Mouse (Mus musculus): Measurements from ENCODE around the gene Gp9. TPM values are rescaled to one million over a fixed set of nuclear protein-coding genes. Genes with fewer than 3 reads are reported as not detected.

The Gp9 gene
- polyA plus RNA-seq, 2 experiments from 2014 or later, result not detected

- no peak for ATAC-seq
Observed at GRCm38 (mm10) chr6:87810311-87810710, 32.4 kb downstream of the Gp9 start.

GRCm38 (mm10) chr6:87810713-87811669, 33.1 kb downstream of the Gp9 start:
- ATAC-seq, result peak; percentile 69

GRCm38 (mm10) chr6:87811675-87812338, 33.9 kb downstream of the Gp9 start, which contains the start of gene Rab43:
Gene Rab43, minus strand, starts transcription at chr6:87812164.
- ATAC-seq, result peak; percentile 72

- ATAC-seq, result no peak
Observed at GRCm38 (mm10) chr6:87812656-87813055, 34.8 kb downstream of the Gp9 start.

GRCm38 (mm10) chr6:87814486-87814885, 36.6 kb downstream of the Gp9 start:
- no peak for ATAC-seq

GRCm38 (mm10) chr6:87820366-87820765, 42.5 kb downstream of the Gp9 start:
- ATAC-seq, result no peak

Other genes with a start within 250 kb of the Gp9 start
- gene Arhgap25, start 244.8 kb upstream of the Gp9 start, polyA plus RNA-seq (2017; shearing (Covaris generic)), result 100 to 1,000 TPM; 109 to 197 TPM
- under 1 TPM in 1 of 2 experiments, not detected in 1; 0.32 TPM for gene Prokr1, start 187.3 kb upstream of the Gp9 start, polyA plus RNA-seq (2017; shearing (Covaris generic))
- gene Aplf, start 105.9 kb upstream of the Gp9 start, polyA plus RNA-seq (2017; shearing (Covaris generic)), result 1 to 10 TPM; 2.9 to 5.6 TPM
- under 1 TPM in 1 of 2 experiments, not detected in 1; 0.58 TPM for gene Efcc1, start 47.2 kb upstream of the Gp9 start, polyA plus RNA-seq (2017; shearing (Covaris generic))
- 10 to 100 TPM; 10.1 to 12.7 TPM for gene Rab43, start 34.1 kb downstream of the Gp9 start, polyA plus RNA-seq (2017; shearing (Covaris generic))
- 1 to 10 TPM; 3.7 to 5.3 TPM for gene Gm45140, start 57.7 kb downstream of the Gp9 start, polyA plus RNA-seq (2017; shearing (Covaris generic))
- gene Isy1, start 60.7 kb downstream of the Gp9 start, polyA plus RNA-seq (2017; shearing (Covaris generic)), result 10 to 100 TPM; 86.8 to 89.1 TPM
- gene Cnbp, start 73.0 kb downstream of the Gp9 start, polyA plus RNA-seq (2017; shearing (Covaris generic)), result 1,000 to 10,000 TPM in 1 of 2 experiments, 100 to 1,000 TPM in 1; 984 to 1,123 TPM
- gene Copg1, start 109.7 kb downstream of the Gp9 start, polyA plus RNA-seq (2017; shearing (Covaris generic)), result 100 to 1,000 TPM; 111 to 171 TPM
- 10 to 100 TPM; 38.6 to 48.4 TPM for gene Hmces, start 135.9 kb downstream of the Gp9 start, polyA plus RNA-seq (2017; shearing (Covaris generic))
- not detected for gene H1fx, start 203.6 kb downstream of the Gp9 start, polyA plus RNA-seq (2017; shearing (Covaris generic))